Comparison of ENCODE assay signal across 31 mouse cellular contexts in genomic region chrX:52617813-52618212, GRCm38 (mm10). TPM values are rescaled to one million over a fixed set of nuclear protein-coding genes. Genes with fewer than 3 reads are reported as not detected.
DNase-seq lines count a peak whose midpoint lies in the region; ATAC-seq lines count a peak whose summit lies in the region.
"Had no signal": no experiment of that assay in that cellular context is flagged by ENCODE, and none has a peak within 500 bp of the region (broad histone marks: within the 10 kb centered on the region; RNA-seq: fewer than 3 reads in every experiment).

No protein-coding gene starts in this region.

- no peak overlapping the region for H3K4me2 ChIP-seq in heart, embryonic 11.5 days
- 0 out of 2 replicates have a peak overlapping the region, but pooled peaks have one; percentile 3 for H3K4me2 ChIP-seq in kidney, embryonic 15.5 days
- H3K4me2 ChIP-seq in limb, embryonic 12.5 days: peak overlapping the region; percentile 8; the same call in 1 of the 2 replicates
- H3K4me2 ChIP-seq: hindbrain, embryonic 15.5 days; liver, embryonic 12.5 days; midbrain, embryonic 15.5 days; neural tube, embryonic 15.5 days; stomach, embryonic 15.5 days had no signal

- no peaks in the 10 kb centered on the region for H3K36me3 ChIP-seq in heart, embryonic 11.5 days (ENCODE audit: control insufficient read depth, insufficient read depth, low read length)
- no peaks in the 10 kb centered on the region for H3K36me3 ChIP-seq in kidney, embryonic 15.5 days
- no peaks in the 10 kb centered on the region for H3K36me3 ChIP-seq in embryonic facial prominence, embryonic 10.5 days (replicated peaks)
- H3K36me3 ChIP-seq in limb, embryonic 12.5 days: no peaks in the 10 kb centered on the region
- H3K36me3 ChIP-seq: G1E; hindbrain, embryonic 10.5 days; hindbrain, embryonic 15.5 days; liver, embryonic 12.5 days; midbrain, embryonic 10.5 days; midbrain, embryonic 15.5 days; neural tube, embryonic 15.5 days; stomach, embryonic 15.5 days had no signal

- no peak for ATAC-seq in heart, embryonic 11.5 days (replicated peaks; ENCODE audit: insufficient number of reproducible peaks, low FRiP score, low TSS enrichment)
- no peak for ATAC-seq in kidney, embryonic 15.5 days (replicated peaks; ENCODE audit: low FRiP score)
- no peak for ATAC-seq in limb, embryonic 12.5 days (ENCODE audit: insufficient number of reproducible peaks, insufficient read depth, low FRiP score, low TSS enrichment, low read depth)
- ATAC-seq: forebrain, embryonic 14.5 days; inflammation-experienced regulatory T-cells, adult 6 months; liver, embryonic 12.5 days; liver, postnatal 0 days; midbrain, embryonic 15.5 days had no signal

- H3K9ac ChIP-seq in heart, embryonic 11.5 days (ENCODE audit: low read depth, low read length): no peak overlapping the region
- no peak overlapping the region for H3K9ac ChIP-seq in kidney, embryonic 15.5 days
- no peak overlapping the region for H3K9ac ChIP-seq in limb, embryonic 12.5 days (replicated peaks)
- H3K9ac ChIP-seq: hindbrain, embryonic 15.5 days; liver, embryonic 12.5 days; liver, postnatal 0 days; midbrain, embryonic 15.5 days; neural tube, embryonic 15.5 days; stomach, embryonic 15.5 days had no signal

- intact Hi-C loops in heart, postnatal 25 days (cut with DNase I): no loop called here

- peaks cover 4% of the 10 kb centered on the region; the same call in 1 of the 2 replicates for H3K4me1 ChIP-seq in heart, embryonic 11.5 days (ENCODE audit: control insufficient read depth, insufficient read depth, low read length)
- H3K4me1 ChIP-seq in kidney, embryonic 15.5 days: peaks cover 30% of the 10 kb centered on the region
- H3K4me1 ChIP-seq in embryonic facial prominence, embryonic 10.5 days: peaks cover 41% of the 10 kb centered on the region
- H3K4me1 ChIP-seq in limb, embryonic 12.5 days (replicated peaks): peaks cover 40% of the 10 kb centered on the region

- no peak overlapping the region for H3K4me3 ChIP-seq in heart, embryonic 11.5 days (ENCODE audit: low read depth, low read length)
- H3K4me3 ChIP-seq in kidney, embryonic 15.5 days (replicated peaks): no peak overlapping the region
- no peak overlapping the region for H3K4me3 ChIP-seq in embryonic facial prominence, embryonic 10.5 days
- H3K4me3 ChIP-seq in limb, embryonic 12.5 days (replicated peaks): no peak overlapping the region
- H3K4me3 ChIP-seq: hindbrain, embryonic 10.5 days; hindbrain, embryonic 15.5 days; liver, embryonic 12.5 days; midbrain, embryonic 10.5 days; midbrain, embryonic 15.5 days; neural tube, embryonic 15.5 days; stomach, embryonic 15.5 days had no signal

- H3K27ac ChIP-seq in heart, embryonic 11.5 days (ENCODE audit: low read depth, low read length): 0 out of 2 replicates have a peak overlapping the region, but pooled peaks have one; percentile 50
- H3K27ac ChIP-seq in kidney, embryonic 15.5 days: peak overlapping the region; percentile 77
- peak overlapping the region; percentile 70 for H3K27ac ChIP-seq in embryonic facial prominence, embryonic 10.5 days (replicated peaks)
- H3K27ac ChIP-seq in limb, embryonic 12.5 days: peak overlapping the region; percentile 59
- H3K27ac ChIP-seq: hindbrain, embryonic 10.5 days; hindbrain, embryonic 15.5 days; liver, embryonic 12.5 days; macrophage; midbrain, embryonic 10.5 days; midbrain, embryonic 15.5 days; neural tube, embryonic 15.5 days; stomach, embryonic 15.5 days had no signal

- H3K27me3 ChIP-seq in heart, embryonic 11.5 days (ENCODE audit: control insufficient read depth, insufficient read depth, low read length): no peaks in the 10 kb centered on the region
- H3K27me3 ChIP-seq in kidney, embryonic 15.5 days: peaks cover 11% of the 10 kb centered on the region; the same call in 1 of the 2 replicates
- H3K27me3 ChIP-seq in embryonic facial prominence, embryonic 10.5 days (replicated peaks; ENCODE audit: low read depth, poor library complexity, severe bottlenecking): peaks cover 48% of the 10 kb centered on the region
- H3K27me3 ChIP-seq in limb, embryonic 12.5 days: peaks cover 10% of the 10 kb centered on the region
- H3K27me3 ChIP-seq: hindbrain, embryonic 15.5 days; stomach, embryonic 15.5 days had no signal

- WGBS in heart, embryonic 11.5 days (ENCODE audit: insufficient replicate concordance): 35% methylated on average over 3 of the region's 3 CpGs
- WGBS in kidney, embryonic 15.5 days: 39% methylated on average over 3 of the region's 3 CpGs
- 50% methylated on average over 3 of the region's 3 CpGs for WGBS in embryonic facial prominence, embryonic 10.5 days
- WGBS in limb, embryonic 12.5 days: 18% methylated on average over 3 of the region's 3 CpGs

- DNase-seq in heart, postnatal 25 days (ENCODE audit: low spot score): no peak
- DNase-seq in kidney, postnatal 14 days: no peak
- DNase-seq in embryonic facial prominence, embryonic 10.5 days (ENCODE audit: low spot score): no peak
- no peak for DNase-seq in urinary bladder, adult 18-20 months (ENCODE audit: low spot score in 2 of 2)
- no peak for DNase-seq in layer of hippocampus, adult 11-12 months (ENCODE audit: low spot score)
- DNase-seq: adrenal gland, adult 8-10 months; cerebellum, adult 2 months; cerebellum, postnatal 25 days; gastrocnemius, postnatal 14 days; kidney, adult 11 months; left cerebral cortex, postnatal 4 days; liver, postnatal 0 days; lung, postnatal 10 days; retina, postnatal 1 day; right cerebral cortex, postnatal 14 days; thymus, adult 18-20 months; thymus, postnatal 25 days had no signal

- H3K9me3 ChIP-seq in heart, embryonic 11.5 days (replicated peaks; ENCODE audit: control insufficient read depth, low read length): no peaks in the 10 kb centered on the region
- H3K9me3 ChIP-seq in kidney, embryonic 15.5 days (replicated peaks): no peaks in the 10 kb centered on the region
- H3K9me3 ChIP-seq in embryonic facial prominence, embryonic 10.5 days: no peaks in the 10 kb centered on the region
- H3K9me3 ChIP-seq in limb, embryonic 12.5 days: no peaks in the 10 kb centered on the region
- H3K9me3 ChIP-seq: G1E; hindbrain, embryonic 15.5 days; liver, embryonic 12.5 days; midbrain, embryonic 10.5 days; midbrain, embryonic 15.5 days; neural tube, embryonic 15.5 days; stomach, embryonic 15.5 days had no signal

RNA-seq across cellular contexts. Expression of gene Gpc3, which starts 4.1 kb away (rescaled TPM):
- 600 and 644 TPM in 2 replicates for polyA plus RNA-seq in heart, embryonic 11.5 days (2014; fragmentation: Nextera tagmentation; extraction: Ambion mirVana)
- total RNA-seq in heart, postnatal 25 days (2021): 10 to 100 TPM; 14.6 to 22.6 TPM
- 931 and 969 TPM in 2 replicates for polyA plus RNA-seq in kidney, embryonic 15.5 days (2015; fragmentation: Nextera tagmentation; extraction: Ambion mirVana)
- polyA plus RNA-seq in embryonic facial prominence, embryonic 10.5 days (2016; fragmentation: Nextera tagmentation; extraction: Ambion mirVana): 722 and 727 TPM in 2 replicates
- 1,173 and 1,196 TPM in 2 replicates for polyA plus RNA-seq in limb, embryonic 12.5 days (2016; fragmentation: Nextera tagmentation; extraction: Ambion mirVana)
- polyA plus RNA-seq: G1E; inflammation-experienced regulatory T-cells, adult 6 months; macrophage had no signal
